Mouse (Mus musculus) ES-E14 (cell line): Measurements from ENCODE around the gene Klhdc3.

Source experiments
- CHD2 ChIP-seq: IDR thresholded peaks from 2 replicates; pipeline ENCODE4 v1.6.1; 2014; ENCODE audit warnings: mild to moderate bottlenecking, low read depth, low read length, inconsistent platforms
- HCFC1 ChIP-seq: IDR thresholded peaks from 2 replicates; pipeline ENCODE4 v1.6.1; 2012; ENCODE audit warnings: low read length, inconsistent platforms, borderline replicate concordance; ENCODE audit not compliant: insufficient read depth
- MAFK ChIP-seq: IDR thresholded peaks from 2 replicates; pipeline ENCODE4 v1.6.1; 2014; ENCODE audit warnings: mild to moderate bottlenecking, low read depth, low read length, inconsistent platforms; ENCODE audit not compliant: insufficient read depth
- ZC3H11A ChIP-seq: IDR thresholded peaks from 2 replicates; pipeline ENCODE4 v1.6.1; 2012; ENCODE audit warnings: low read depth, mild to moderate bottlenecking, inconsistent platforms, low read length, borderline replicate concordance
- ZNF384 ChIP-seq: IDR thresholded peaks from 2 replicates; pipeline ENCODE4 v1.6.1; 2012; ENCODE audit warnings: low read depth, low read length, inconsistent platforms

GRCm38 (mm10) chr17:46728904-46729318 lies 48.2 kb upstream of the Klhdc3 start, which contains the start of gene Gnmt:
- no peak for TF ChIP-seq ZC3H11A
- TF ChIP-seq HCFC1: no peak
- no peak for TF ChIP-seq CHD2
- no peak for TF ChIP-seq ZNF384
- no peak for TF ChIP-seq MAFK
